Mouse (Mus musculus) testis, postnatal 14 days (tissue): ENCODE data around the gene Tm6sf1.

Experiments used
- DNase-seq: peaks from one replicate; pipeline ENCODE4 v3.0.0; 2021; ENCODE audit warnings: low spot score

The Tm6sf1 gene

DNA sequence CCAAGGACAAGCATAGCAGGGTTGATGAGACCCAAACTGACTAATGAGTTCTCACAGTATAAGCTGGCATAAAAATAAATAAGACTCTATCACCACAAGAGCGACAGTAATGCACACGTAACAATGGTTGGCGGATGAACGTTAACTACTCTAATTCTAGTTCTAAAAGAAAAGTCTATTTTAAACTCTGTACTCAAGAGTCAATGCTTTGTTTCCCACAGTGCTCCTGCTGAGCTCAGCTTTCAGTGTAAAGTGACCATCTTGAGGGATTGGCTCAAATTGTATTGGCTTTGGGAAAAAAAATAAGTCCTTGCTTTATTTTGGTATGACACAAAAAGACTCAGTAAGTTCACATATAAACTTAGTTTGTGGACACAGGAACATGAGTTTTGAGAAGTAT, 26.3 kb downstream of the Tm6sf1 start:
- no peak for DNase-seq

DNA sequence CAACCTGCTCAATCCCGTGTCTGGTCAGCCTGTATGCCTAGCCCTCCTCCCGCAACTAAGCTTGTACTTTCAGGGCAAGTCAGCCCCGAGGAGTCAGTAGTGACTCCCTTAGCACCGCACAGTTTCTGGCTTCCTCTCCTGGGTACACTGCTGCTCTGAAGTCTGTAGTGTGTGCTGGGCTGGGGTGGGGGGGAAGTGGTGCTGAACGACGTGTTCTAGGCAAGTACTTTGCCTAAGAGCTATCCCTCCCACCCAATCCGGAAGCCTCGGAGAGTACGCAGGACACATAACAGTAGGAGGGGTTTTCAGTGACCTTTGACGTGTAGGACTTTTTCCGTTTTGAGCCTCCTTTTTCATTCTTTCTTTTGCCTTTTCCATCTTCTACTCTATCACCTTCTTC, 40.6 kb downstream of the Tm6sf1 start:
- DNase-seq = no peak

DNA sequence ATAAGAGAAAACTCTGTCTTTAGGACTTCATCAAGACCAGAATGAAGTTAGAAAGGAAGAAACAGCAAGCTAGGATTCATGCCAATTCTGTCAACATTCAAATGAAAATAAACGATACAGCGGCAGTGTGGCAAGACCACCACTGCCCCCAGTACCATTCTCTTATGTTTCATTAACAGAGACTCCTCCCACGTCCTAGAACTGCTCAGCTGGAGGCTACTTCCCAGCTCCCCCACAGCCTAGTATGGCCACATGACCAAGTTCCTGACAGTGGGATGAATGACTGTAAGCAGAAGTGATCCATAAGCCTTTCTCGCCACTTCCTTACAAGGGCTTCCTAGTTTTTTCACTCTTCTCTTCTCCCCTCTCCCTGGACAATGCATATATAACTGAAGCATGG, 45.3 kb downstream of the Tm6sf1 start:
- no peak for DNase-seq

DNA sequence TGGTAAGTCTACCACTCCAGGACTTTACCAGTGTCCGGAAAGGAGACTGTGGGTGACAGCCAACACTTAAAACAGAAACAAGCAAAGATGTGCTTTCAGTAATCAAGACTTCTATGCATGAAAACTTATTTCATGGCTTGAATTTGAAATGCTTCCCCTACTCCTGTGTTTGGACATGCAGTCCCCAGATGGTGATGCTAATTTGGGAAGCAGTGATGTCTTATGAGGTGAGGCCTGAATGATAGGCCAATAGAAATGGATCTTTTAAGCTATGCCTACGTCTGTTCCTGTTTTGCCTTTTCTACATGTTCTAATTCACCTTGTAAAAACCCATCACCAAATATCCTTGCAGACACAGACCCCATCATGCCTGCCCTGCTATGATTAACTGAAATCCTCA, 46.1 kb downstream of the Tm6sf1 start:
- no peak for DNase-seq

DNA sequence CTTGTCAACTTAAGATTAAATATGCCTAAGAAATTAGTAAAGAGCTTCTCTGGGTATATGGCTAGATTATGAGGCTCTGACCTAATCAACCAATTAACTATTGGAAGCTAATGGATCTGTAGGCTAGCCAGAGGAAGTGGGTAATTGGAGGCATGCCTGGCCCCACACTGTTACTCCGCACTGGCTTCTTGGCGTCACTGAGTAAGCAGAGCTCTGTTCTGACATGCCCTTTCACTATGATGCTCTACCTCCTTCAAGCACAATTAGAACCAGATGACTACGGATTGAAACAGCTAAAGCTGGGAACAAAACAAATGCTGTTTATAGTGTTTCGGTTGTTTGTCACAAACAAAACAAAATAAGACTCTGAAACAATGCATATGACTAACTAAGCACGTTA, 59.5 kb downstream of the Tm6sf1 start:
- DNase-seq = no peak

DNA sequence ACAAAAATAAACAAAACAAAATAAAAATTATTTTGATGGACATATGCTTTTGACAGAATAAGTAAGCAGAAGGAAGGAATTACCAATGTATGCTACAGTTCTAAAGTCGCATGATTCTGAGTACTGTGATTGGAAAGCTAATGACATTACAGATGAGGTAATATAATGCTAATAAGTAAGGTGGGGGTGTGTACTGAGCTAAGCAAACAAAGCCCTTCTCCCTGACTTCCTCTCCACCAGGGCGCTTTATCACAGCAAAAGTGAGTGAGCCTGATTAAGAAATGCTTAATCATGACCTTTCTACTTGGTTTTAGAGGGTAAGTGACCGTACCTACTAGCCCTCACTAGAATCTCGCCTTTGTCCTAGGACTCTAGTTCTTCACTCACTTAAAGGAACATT, 61.5 kb downstream of the Tm6sf1 start:
- no peak for DNase-seq

DNA sequence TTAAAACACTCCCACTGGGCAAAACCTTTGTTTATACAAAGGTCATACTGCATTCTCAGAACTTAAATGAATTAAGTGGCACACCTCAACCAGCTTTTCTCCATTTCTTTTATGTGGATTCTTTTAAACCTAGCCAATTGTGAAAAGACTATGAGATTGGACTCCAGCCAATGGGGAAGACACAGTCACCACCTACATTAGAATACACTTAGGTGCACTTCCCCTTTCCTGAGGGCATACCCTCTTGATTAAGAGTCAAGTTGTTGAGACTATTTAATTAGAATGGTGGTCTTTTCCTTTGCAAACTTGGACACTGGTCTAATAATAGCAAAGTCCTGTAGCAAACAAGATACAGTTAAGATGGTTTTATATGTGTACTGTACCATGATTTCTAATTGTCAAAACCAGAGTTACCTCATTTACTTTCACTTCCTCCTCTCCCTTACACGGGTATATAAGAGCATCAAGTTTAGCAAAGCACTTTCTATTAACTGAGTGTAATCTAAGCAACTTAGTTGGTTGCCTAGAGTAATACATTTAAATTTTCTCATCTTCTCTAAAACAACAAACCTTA, 62.7 kb downstream of the Tm6sf1 start:
- DNase-seq = no peak

DNA sequence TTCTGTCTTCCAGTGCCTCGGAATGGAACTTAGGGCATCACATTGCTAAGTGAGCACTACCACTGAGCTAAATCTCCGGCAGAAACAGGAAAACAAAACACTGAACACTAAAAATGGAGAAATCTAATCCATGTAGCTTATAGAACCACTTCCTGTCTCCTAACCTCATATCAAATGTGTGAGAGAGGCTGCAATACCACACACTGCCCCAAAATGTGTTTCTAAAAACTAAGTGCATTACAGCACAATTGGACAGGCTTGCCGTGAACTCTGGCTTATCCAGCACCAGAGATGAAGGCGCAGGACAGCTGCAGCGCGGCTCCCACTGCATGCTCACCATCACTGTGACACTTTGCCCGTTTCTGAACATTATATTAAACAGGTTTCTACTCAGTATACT, 70.2 kb downstream of the Tm6sf1 start:
- no peak for DNase-seq

DNA sequence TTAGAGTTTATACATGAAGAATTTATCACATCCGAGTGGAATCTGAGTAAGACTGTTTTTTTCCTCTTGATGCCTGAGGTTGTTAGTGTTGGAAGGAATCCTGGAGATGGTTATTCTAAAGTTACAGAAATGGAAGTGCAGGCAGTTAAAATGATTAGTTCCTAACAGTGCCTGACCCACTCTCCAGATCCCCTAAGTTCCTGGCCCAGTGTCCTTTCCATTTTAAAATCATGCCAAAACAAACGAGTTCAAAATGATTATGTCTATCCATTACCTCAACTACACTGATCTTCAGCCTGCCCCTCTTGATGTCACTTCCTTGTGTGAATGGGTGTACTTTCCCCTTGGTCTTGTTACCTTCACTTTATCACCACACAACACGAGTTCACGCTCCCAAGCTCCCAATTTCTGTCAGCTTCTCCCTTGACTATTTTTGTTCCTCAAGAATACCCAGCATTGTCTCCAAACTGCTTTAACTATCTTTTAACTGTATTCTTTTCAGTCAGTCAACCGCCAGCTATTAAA, 73.8 kb downstream of the Tm6sf1 start:
- DNase-seq = no peak

DNA sequence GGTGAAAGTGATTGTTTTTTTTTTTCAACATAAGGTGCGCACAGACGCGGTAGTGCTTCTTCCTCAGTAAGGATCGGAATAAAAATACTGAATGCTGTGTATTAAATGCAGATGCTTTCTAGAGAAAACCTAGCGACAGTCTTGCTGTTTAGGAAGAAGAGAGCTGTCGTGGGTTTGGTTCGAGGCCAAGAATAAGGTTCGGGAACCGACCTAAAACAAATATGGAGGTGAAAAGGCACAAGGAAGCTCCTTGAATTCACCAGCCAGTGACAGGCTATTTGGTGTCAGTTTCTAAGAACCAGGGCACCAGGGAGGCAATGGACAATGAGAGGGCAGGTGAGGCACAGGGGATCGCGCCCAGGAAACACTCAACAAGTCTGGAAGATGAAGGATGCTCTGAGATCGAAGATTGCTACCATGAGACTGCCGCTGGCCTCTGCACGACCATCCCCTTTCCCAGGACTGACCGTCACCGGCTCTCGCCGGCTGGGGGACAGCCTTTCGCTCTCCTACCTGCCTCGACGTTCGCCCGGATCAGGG, 74.3 kb downstream of the Tm6sf1 start:
- no peak for DNase-seq

DNA sequence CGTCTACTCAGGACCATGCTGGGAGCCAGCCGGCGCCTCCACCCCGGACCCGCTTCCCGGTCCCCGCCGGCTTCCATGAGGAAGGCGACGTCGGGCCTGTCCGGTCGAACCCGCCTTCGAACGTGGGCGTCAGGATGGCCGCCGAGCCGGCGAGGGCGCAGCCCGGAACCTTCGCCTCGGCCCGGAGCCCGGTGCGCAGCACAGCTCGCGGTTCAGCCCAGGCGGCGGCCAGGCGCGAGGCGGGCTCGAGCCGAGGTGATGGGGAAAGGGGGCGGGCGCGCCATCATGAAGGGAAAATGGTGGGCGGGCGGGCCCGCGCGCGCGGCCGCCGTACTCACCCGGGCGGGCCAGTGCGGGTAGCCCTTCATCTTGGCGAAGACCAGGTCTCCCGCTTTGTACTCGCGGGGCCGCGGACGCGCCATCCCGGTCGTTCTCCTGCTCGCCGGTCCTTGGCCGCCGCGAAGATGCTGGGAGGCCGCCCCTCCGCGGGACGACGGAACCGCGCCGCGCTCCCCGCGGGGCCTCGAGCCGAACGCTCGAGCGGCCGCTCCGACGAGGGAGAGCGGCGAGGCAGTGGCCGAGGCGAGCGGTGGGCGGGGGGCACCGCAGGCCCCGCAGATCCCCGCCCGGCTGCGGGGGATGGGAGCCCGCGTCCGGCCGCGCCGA, 74.9 kb downstream of the Tm6sf1 start:
- peak; percentile 82 for DNase-seq
